Mouse (Mus musculus) frontal cortex, adult (tissue): ENCODE measurements around the gene AI593442.
A peak's percentile ranks its signal among the peaks of the same experiment; 100 is the strongest.

Experiments used
- ATAC-seq: cut with Nextera tagmentation; 2 replicates; pipeline ENCODE4 v1.9.2; 2017; ENCODE audit warnings: mild to moderate bottlenecking, moderate library complexity, mixed read lengths; ENCODE audit not compliant: low TSS enrichment

Gene AI593442

GRCm38 (mm10) chr9:52679362-52679947, at the start of gene AI593442:
Gene AI593442, minus strand, starts transcription at chr9:52679780.
- peak; percentile 69 for ATAC-seq

- peak; percentile 90 for ATAC-seq
Measured at GRCm38 (mm10) chr9:52728806-52729205, 49.2 kb upstream of the AI593442 start.

GRCm38 (mm10) chr9:52722626-52723025, 43.0 kb upstream of the AI593442 start:
- ATAC-seq, result no peak

DNA sequence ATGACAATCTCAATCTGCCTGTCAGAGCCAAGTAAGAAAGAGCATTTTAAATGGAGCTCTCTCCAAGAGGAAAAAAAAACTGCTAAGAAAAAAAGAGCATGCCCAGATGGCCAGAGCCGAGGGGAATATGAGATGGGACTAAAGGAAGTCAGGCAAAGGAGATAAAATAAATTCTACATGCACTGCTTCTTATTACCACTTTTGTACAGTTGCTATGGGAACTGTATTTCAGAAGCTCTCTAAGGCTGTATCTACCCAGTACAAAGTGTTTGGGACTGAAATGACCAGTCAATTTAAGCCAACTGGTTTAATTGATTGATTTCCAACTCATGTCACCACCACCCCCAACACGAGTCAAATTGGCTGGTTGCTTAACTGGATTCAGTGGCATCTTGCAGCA, 40.0 kb upstream of the AI593442 start:
- ATAC-seq, result peak; percentile 70; the same call in 1 of the 2 replicates

DNA sequence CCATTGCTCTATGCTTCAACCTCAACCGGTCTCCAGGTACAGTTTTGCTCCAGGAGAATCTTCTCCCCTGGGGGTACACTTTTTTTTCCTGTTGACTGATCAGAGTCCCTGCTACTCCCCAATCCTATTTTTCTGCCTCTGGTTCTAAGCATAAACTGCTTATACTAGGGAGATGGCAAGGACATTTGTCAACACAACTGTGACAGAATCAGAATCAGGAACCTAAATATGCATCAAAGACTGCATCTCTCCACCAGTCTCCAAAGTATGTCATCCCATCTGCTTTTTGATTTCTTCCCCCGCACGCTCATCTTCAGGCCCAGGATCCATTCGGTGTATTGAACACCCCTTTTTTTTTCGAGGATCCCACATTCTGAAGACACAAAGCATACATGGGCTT, 456 bp upstream of the AI593442 start:
- ATAC-seq, result peak; percentile 22

- ATAC-seq, result no peak
Measured at GRCm38 (mm10) chr9:52678839-52679215, 753 bp downstream of the AI593442 start.

DNA sequence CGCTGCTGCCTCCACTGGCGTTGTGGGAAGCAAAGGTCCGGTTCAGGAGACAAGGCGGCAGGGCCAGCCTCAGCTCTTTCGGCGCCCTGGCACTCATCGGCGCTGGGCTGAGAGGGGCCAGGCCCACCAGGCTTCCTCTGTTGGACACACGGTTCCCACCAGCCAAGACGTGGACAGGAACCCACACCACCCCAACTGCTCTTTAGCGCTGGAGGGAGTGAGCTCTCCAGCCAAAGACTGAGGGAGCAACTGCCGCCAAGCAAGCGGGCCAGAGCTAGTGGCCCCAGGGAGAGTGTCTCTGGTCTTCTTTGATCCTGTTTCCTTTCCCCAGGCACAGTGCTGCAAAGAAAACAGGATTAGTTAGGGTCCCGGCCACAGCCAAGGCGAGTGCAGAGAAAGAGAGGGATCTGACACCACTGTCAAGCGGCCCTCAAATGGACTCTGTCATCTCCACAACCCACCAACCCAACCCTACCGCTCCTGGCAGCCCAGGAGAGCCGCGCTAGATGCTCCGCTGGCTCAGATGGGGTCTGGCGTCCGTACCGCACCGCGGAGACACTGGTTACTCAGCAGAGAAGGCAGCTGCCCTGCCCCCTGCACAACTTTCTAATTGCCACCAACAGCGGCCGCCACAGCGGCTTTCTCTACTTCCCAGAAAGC, 1.3 kb downstream of the AI593442 start:
- peak; percentile 18 for ATAC-seq

DNA sequence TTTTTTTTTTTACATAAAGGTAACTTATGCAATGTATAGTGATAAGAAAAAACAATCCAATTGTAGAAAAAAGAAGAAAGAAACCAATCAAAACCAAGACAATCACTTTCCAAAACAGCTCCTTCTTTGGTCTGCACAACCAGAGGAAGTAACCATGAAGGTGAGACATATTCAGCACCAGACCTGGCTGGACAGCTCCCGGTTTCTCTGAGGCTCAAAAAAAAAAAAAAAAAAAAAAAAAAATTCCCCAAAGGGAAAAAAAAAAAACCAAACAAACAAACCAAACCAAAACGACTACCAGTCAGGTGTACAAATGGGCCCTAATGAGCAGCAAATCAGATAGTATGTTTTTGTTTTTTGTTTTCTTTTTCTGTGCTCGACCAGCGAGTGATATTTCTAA, 3.0 kb downstream of the AI593442 start:
- no peak for ATAC-seq

- ATAC-seq, result no peak
Measured at GRCm38 (mm10) chr9:52675937-52676336, 3.6 kb downstream of the AI593442 start.

DNA sequence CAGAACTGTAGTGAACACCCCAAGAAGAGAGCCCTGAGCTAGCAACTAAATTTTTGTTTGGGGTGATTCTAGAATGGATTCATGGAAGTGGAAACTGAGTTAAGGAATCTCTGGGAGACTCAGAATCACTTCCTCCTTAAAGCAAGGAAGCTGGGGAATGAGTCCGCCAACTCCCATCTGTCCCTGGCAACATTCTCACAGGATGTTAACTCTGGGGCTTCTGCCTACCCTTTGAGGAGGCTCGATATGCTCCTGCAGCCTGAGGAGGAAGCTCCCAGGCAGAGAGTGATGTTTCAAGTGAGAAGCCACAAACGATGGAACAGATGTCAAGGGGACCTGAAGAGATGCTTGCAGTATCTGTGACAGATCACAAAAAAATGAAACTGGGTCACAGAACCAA, 18.2 kb downstream of the AI593442 start:
- ATAC-seq, result peak; percentile 98

DNA sequence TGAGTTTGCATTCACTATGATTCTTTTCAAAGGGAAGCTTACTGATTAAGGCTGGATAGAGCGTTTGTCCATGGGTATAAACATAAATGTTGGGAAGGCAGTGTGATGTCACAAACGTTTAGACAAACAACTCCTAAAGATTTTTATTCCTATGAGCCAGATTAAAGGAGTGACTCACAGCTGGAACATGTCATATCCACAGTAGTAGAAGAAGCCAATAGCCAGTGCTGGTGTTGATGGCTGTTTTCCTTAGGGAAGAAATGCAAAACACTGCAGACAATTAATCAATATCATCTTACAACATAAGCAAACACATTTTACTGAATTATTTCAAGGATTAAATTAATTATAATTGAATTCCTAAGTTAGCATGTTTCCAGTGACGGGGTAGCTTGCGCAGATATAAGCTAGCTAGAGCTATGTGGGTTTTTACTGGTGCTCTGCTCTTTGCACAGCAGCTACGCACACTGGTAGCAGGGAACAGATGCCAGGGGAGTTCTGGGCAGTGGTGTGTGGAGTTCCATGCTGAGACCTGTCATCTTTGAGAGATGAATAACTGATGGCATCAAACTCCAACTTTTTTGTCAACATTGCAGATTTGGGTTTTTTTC, 29.1 kb downstream of the AI593442 start:
- no peak for ATAC-seq

GRCm38 (mm10) chr9:52645312-52645711, 34.3 kb downstream of the AI593442 start:
- ATAC-seq, result no peak

- no peak for ATAC-seq
Measured at GRCm38 (mm10) chr9:52644626-52645025, 35.0 kb downstream of the AI593442 start.

- peak; percentile 64; the same call in 1 of the 2 replicates for ATAC-seq
Measured at GRCm38 (mm10) chr9:52644156-52644555, 35.4 kb downstream of the AI593442 start.

- no peak for ATAC-seq
Measured at GRCm38 (mm10) chr9:52635991-52636390, 43.6 kb downstream of the AI593442 start.

DNA sequence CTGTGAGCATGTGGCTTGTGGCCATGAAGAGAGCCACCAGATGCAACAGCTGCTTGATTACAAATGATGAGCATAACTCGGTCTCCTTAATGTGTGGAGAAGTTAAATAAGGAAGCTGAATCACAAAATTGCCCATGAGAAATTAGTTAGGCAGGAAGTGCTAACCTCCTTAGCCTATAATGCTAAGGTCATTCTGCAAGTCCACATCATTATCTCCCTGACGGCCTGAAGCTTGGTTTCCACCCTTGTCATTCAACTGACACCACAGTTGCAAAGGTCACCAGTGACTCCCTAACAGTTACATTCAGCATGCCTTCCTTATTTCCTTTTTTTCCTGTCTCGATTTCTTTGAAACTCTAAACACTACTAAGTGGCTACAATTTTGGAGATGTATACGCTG, 55.7 kb downstream of the AI593442 start:
- no peak for ATAC-seq
